Mouse (Mus musculus) forebrain, embryonic 14.5 days (tissue): Measurements from ENCODE around the gene Ksr1. TPM values are rescaled to one million over a fixed set of nuclear protein-coding genes. Genes with fewer than 3 reads are reported as not detected.

Experiments used
- ATAC-seq: fragments of 200-750 bp; cut with Nextera tagmentation; 2 replicates; pipeline ENCODE4 v1.8.0; 2017; ENCODE audit warnings: mild to moderate bottlenecking, moderate library complexity
- DNase-seq: peaks from one replicate; pipeline ENCODE4 v3.0.0-alpha.2; 2015; ENCODE audit warnings: low spot score
- H3K27ac ChIP-seq: fragments of 300-500 bp; sonication (generic); 2 replicates; pipeline ENCODE4 v1.5.1; 2014; ENCODE audit warnings: low read depth, mild to moderate bottlenecking, control low read depth, low read length, moderate library complexity
- H3K27me3 ChIP-seq: fragments of 300-500 bp; sonication (generic); replicated peaks from 2 replicates; pipeline ENCODE4 v1.6.1; 2014; ENCODE audit warnings: low read length, control low read depth, mixed read lengths; ENCODE audit not compliant: control insufficient read depth, insufficient read depth
- H3K36me3 ChIP-seq: fragments of 300-500 bp; sonication (generic); 2 replicates; pipeline ENCODE4 v1.6.1; 2014; ENCODE audit warnings: low read length, control low read depth; ENCODE audit not compliant: control insufficient read depth, insufficient read depth
- H3K4me1 ChIP-seq: fragments of 300-500 bp; sonication (generic); 2 replicates; pipeline ENCODE4 v1.6.1; 2014; ENCODE audit warnings: antibody characterized with exemption, low read length, control low read depth; ENCODE audit not compliant: control insufficient read depth, insufficient read depth
- H3K4me2 ChIP-seq: fragments of 300-500 bp; sonication (generic); 2 replicates; pipeline ENCODE4 v1.6.1; 2014; ENCODE audit warnings: mild to moderate bottlenecking, control low read depth, low read length
- H3K4me3 ChIP-seq: fragments of 300-500 bp; sonication (generic); 2 replicates; pipeline ENCODE4 v1.5.1; 2014; ENCODE audit warnings: low read depth, low read length, control low read depth
- H3K9ac ChIP-seq: fragments of 300-500 bp; sonication (generic); 2 replicates; pipeline ENCODE4 v1.6.1; 2014; ENCODE audit warnings: mild to moderate bottlenecking, low read length, control low read depth, moderate library complexity
- H3K9me3 ChIP-seq: fragments of 300-500 bp; sonication (generic); replicated peaks from 2 replicates; pipeline ENCODE4 v1.6.1; 2016; ENCODE audit warnings: low read length, control low read depth, mixed read lengths; ENCODE audit not compliant: control insufficient read depth
- WGBS: fragments of 180-500 bp; shearing (Covaris S2); extraction: QIAGEN DNeasy Blood & Tissue Kit; methylation state at CpG from one replicate; pipeline ENCODE4 v1.1.7; 2014; 5-methylcytosine and 5-hydroxymethylcytosine counted together
- polyA plus RNA-seq: library from polyadenylated mRNA; unstranded; fragments of >200 nt; fragmentation: Nextera tagmentation; extraction: Ambion mirVana; gene quantifications from 2 replicates; pipeline ENCODE4 v1.2.1, GENCODE M21; 2014

The Ksr1 gene
- polyA plus RNA-seq, 1 experiment from 2014 or later, result 4.7 TPM

DNA sequence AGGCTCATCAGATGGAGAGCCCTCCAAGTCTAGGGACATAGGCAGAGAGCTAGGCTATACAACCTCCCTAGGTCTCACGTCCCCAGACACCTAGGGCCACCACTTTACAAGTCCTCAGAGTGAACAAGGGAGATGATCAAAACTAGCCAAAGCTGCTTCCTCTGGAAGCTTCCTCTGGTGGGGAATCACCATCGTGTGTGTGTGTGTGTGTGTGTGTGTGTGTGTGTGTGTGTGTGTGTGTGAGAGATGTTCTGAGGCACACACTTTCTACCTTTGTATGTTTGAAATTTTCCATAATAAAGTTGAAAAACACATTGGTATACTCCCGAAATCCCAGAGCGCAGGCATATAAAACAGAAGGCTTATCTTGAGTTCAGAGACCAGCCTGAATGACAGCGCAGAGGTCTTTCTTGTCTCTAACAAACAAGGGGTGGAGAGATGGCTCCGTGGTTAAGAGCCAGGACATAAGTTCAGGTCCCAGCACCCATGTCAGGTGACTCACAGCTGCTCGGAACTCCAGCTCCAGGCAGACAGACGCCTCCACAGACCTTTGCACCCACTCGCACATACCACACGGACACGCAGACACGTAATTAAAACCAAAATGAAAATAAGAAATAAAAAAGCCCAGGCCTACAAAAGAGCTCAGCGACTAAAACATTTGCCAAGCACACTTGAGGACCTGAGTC, 11.6 kb downstream of the Ksr1 start:
- WGBS, result 88% methylated on average over 13 of the region's 13 CpGs
- no peak for DNase-seq

DNA sequence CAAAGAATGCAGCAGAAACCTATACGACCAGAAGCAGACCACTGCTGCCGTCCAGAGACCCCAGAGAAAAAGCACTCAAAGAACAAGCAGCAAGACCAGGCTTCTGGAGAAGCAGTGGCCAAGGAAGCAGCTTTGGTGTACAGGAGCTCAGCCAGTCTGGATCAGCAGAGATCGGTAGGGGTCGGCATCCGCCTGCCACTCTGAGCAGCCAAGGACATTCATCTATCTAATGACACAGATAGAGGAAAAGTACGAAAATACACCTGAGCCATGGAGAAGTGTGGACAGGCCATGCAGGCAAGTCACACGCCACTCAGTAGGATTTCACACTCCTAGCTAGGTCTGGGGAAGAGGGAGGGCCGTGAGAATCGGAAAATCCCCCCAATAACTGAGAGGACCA, 12.2 kb downstream of the Ksr1 start:
- Histone ChIP-seq H3K9me3 (no peaks in the 10 kb centered on the region), H3K27me3 (no peaks in the 10 kb centered on the region), H3K4me1 (0 out of 2 replicates have a peak, but pooled peaks cover 7% of the 10 kb centered on the region), H3K9ac (no peak overlapping the region), H3K4me3 (no peak overlapping the region), H3K36me3 (no peaks in the 10 kb centered on the region), H3K4me2 (no peak overlapping the region), H3K27ac (no peak overlapping the region)
- no peak for ATAC-seq
- 90% methylated on average over 9 of the region's 9 CpGs for WGBS
- DNase-seq, result no peak

More for the DNA sequence above, 11.6 kb downstream of the Ksr1 start:
- H3K27ac ChIP-seq, result no peak overlapping the region
- no peak for ATAC-seq
- no peak overlapping the region for H3K4me2 ChIP-seq
- H3K9me3 ChIP-seq, result no peaks in the 10 kb centered on the region
- no peak overlapping the region for H3K4me3 ChIP-seq
- H3K27me3 ChIP-seq, result no peaks in the 10 kb centered on the region
- 0 out of 2 replicates have a peak, but pooled peaks cover 7% of the 10 kb centered on the region for H3K4me1 ChIP-seq
- no peaks in the 10 kb centered on the region for H3K36me3 ChIP-seq
- no peak overlapping the region for H3K9ac ChIP-seq

DNA sequence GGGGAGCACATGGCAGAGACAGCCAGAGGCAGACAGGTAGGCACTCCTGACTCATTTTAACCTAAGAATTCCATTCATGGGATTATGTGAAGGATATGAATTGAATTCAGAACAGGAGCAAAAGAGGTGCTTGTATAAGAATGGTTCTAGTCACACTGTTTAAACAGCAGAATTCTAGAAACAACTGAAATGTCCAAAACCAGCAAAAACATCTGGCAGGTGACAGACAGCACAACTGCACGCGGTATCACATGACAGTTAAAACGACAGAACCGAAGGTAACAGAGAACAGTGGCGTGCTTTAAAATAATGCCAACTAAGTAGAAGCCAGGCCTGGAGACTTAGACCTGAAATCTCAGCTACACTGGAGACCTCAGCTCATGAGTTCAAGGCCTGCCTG, 13.2 kb downstream of the Ksr1 start:
- no peak overlapping the region for H3K27ac ChIP-seq
- H3K4me2 ChIP-seq, result no peak overlapping the region
- ATAC-seq (no peak), DNase-seq (no peak)
- WGBS, result 87% methylated on average over 5 of the region's 5 CpGs
- no peaks in the 10 kb centered on the region for H3K27me3 ChIP-seq
- H3K9ac ChIP-seq, result no peak overlapping the region
- H3K4me1 ChIP-seq, result 0 out of 2 replicates have a peak, but pooled peaks cover 7% of the 10 kb centered on the region
- H3K9me3 ChIP-seq, result no peaks in the 10 kb centered on the region
- H3K36me3 ChIP-seq, result no peaks in the 10 kb centered on the region
- H3K4me3 ChIP-seq, result no peak overlapping the region

GRCm38 (mm10) chr11:79131949-79132411, 14.2 kb downstream of the Ksr1 start:
- no peak overlapping the region for H3K27ac ChIP-seq
- no peak overlapping the region for H3K4me2 ChIP-seq
- 0 out of 2 replicates have a peak, but pooled peaks cover 7% of the 10 kb centered on the region for H3K4me1 ChIP-seq
- no peak overlapping the region for H3K9ac ChIP-seq
- H3K36me3 ChIP-seq, result no peaks in the 10 kb centered on the region
- WGBS, result 52% methylated on average over 9 of the region's 9 CpGs
- H3K4me3 ChIP-seq, result no peak overlapping the region
- ATAC-seq, result no peak
- H3K9me3 ChIP-seq, result no peaks in the 10 kb centered on the region
- no peak for DNase-seq
- no peaks in the 10 kb centered on the region for H3K27me3 ChIP-seq

DNA sequence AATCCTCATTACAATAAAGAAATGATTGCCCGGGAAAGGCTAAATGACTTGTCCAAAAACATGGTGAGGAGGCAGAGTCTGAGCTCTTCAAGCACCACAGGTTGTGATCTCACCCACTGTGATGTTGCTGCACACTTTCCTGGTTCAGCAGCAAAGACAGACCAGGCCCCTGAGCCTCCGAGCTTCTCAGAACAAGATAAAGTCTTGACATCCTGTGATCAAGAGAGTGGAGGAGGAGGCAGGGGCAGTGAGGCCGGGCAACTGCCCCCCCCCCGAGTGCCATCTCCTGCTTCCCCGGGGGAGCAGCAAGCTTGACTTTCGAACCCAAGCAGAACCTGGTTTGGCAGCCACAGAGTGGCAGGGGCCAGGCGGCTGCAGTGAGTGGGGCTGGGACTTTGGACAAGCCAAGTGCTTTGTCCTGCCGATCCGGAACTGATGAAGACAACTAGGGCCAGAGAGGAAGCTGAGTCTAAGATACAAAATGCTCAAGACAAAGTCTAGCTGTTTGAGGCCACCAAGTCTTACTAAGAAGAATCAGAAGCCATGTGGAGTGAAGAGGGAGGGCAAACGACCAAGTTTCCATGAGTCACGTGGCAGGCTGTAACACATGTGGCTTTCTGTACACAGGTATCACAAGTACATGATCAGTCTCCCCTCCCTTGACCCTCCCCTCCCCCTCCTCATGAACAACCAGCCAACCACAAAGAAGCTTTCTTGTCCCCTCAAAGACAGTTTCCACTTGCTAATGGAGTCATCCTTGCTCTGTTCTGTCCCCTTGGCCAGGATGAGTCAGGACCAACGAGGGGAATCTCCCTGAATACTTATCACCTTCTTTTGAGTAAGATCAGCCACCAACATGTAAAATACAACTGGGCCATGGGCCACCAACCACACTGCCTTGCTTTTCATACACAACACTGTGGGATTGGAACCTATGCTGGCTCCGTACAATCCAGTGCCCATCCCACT, 16.5 kb downstream of the Ksr1 start:
- Histone ChIP-seq H3K4me1 (no peaks in the 10 kb centered on the region), H3K9ac (no peak overlapping the region), H3K9me3 (no peaks in the 10 kb centered on the region), H3K4me3 (no peak overlapping the region), H3K27me3 (no peaks in the 10 kb centered on the region), H3K36me3 (no peaks in the 10 kb centered on the region), H3K27ac (no peak overlapping the region), H3K4me2 (no peak overlapping the region)
- WGBS, result 83% methylated on average over 13 of the region's 13 CpGs
- ATAC-seq (no peak), DNase-seq (no peak)

DNA sequence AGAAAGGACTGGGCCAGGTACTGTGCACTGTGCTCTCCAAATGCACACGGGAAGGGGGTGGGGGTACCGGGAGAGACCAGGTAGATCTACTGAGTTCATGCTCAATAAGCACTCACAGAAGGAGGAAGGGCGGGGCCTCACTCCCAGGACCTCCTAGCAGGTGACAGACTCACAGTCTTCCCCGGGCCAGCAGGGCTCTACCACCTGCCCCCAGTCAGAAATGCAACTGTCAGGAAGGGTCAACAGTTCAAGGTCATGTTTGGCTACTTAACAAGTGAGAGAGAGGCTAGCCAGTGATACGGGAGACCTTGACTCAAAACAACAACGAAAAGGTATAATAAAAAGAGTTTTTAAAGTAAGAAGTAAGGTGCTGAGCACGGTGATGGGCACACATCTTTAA, 18.0 kb downstream of the Ksr1 start:
- Histone ChIP-seq H3K27ac (no peak overlapping the region), H3K4me3 (no peak overlapping the region), H3K4me1 (no peaks in the 10 kb centered on the region), H3K9ac (no peak overlapping the region), H3K27me3 (no peaks in the 10 kb centered on the region), H3K36me3 (no peaks in the 10 kb centered on the region), H3K4me2 (no peak overlapping the region), H3K9me3 (no peaks in the 10 kb centered on the region)
- WGBS, result 95% methylated on average over 7 of the region's 7 CpGs
- ATAC-seq (no peak), DNase-seq (no peak)

DNA sequence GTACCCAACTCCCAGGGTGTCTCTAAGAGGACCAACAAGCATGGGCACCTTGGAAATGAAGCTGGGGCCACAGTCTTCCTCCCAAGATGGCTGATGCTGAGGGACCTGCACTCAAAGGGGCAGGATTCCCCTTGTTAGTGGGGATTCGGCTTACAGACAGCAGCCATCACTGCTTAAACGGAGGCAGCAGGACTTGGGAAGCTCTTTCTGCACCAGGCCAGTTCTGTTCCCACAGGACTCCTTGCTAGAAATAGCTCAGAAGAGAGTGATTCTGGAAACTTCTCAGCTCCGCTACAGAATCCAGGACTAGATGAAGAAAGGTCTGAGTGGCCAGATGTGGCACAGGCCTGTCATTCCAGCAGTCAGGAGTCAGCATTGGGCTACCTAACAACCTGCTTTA, 19.2 kb downstream of the Ksr1 start:
- Histone ChIP-seq H3K4me3 (no peak overlapping the region), H3K4me1 (no peaks in the 10 kb centered on the region), H3K27ac (no peak overlapping the region), H3K9me3 (no peaks in the 10 kb centered on the region), H3K4me2 (no peak overlapping the region), H3K27me3 (no peaks in the 10 kb centered on the region), H3K36me3 (no peaks in the 10 kb centered on the region), H3K9ac (no peak overlapping the region)
- no peak for ATAC-seq
- WGBS, result 94% methylated on average over 3 of the region's 3 CpGs
- DNase-seq, result no peak

- H3K9me3 ChIP-seq, result no peaks in the 10 kb centered on the region
- DNase-seq, result no peak
- no peak overlapping the region for H3K4me2 ChIP-seq
- 90% methylated on average over 8 of the region's 8 CpGs for WGBS
- H3K4me1 ChIP-seq, result no peaks in the 10 kb centered on the region
- no peaks in the 10 kb centered on the region for H3K36me3 ChIP-seq
- H3K27ac ChIP-seq, result no peak overlapping the region
- H3K27me3 ChIP-seq, result no peaks in the 10 kb centered on the region
- no peak overlapping the region for H3K9ac ChIP-seq
- no peak overlapping the region for H3K4me3 ChIP-seq
- ATAC-seq, result no peak
Observed at GRCm38 (mm10) chr11:79125775-79126174, 20.4 kb downstream of the Ksr1 start.

DNA sequence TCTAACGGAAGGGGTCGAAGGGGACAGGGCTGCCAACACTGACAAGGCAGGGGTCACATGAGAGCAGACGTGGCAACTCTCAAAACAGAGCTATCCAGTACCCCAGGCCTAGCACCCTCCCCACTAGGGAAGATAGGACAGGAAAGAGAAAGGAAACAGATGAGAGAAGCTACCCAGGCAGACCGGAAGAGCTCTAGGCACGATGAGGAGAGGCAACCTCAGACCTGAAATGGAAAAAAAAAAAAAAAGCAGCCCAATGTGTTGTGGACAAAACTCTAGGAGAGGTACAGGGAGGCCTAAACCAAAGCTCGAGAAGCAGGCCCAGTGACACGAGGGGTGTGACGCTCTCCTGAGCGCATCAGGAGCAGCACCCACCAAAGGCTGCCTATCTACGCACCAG, 23.7 kb downstream of the Ksr1 start:
- Histone ChIP-seq H3K9me3 (no peaks in the 10 kb centered on the region), H3K4me3 (no peak overlapping the region), H3K4me2 (no peak overlapping the region), H3K9ac (no peak overlapping the region), H3K27me3 (no peaks in the 10 kb centered on the region), H3K27ac (no peak overlapping the region), H3K36me3 (no peaks in the 10 kb centered on the region), H3K4me1 (no peaks in the 10 kb centered on the region)
- no peak for DNase-seq
- no peak for ATAC-seq
- 92% methylated on average over 10 of the region's 10 CpGs for WGBS
